Mouse (Mus musculus): Measurements from ENCODE around the gene Ppp1r9a.

Gene Ppp1r9a

DNA sequence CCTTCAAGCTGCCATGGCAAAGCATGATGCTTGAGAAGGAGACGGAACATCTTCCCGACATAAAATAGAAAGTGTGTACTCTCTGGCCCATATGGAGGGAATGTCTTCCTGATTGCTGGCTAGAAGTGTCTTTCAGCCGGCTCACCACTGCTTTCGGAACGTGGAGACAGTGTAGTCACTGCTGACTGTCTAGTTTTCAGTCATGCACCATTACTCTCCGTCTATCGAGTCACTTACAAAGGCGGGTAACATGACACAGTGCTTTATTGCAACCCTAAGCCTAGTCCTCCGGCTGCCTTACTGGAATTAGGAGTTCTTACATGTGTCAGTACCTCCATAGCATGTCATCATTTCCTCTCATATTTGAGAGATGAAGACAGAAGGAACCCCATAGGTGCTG is 236.9 kb downstream of the Ppp1r9a start:
- no peak for ATAC-seq (ENCODE audit: insufficient number of reproducible peaks, low FRiP score, low TSS enrichment)

DNA sequence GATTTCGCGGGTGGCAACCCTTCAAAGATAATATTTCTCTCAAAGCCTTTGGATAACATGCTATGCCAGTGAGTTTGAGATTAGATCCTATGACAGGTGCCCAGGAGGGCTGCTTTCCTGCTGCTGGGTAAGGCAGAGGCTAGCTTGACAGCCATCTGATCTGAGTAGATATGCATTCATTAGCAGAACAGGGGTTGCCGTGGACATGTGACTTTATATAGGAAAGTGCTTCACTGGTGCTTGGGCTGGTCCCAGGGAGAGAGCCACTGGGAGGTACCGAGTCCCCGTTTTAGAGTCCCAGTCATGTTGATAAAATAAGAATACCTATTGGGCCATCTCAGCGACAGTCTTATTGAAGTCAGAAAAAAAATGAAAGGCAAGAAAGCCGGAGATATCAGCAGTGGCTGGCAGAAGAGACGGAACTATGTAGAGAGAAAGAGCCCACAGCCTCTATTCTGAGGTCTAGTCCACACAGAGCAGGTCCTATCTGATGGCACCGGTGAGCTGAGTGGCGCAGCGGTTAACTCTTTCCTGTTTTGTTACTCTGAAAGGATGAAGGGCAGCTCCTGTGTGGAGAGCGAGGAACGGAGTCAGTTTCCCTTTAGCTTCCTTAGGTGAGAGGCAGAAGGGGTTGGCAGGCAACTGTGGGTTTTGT is 244.9 kb downstream of the Ppp1r9a start:
- no peak for ATAC-seq (ENCODE audit: insufficient number of reproducible peaks, low FRiP score, low TSS enrichment)

- ATAC-seq (ENCODE audit: insufficient number of reproducible peaks, low FRiP score, low TSS enrichment): no peak
Measured at GRCm38 (mm10) chr6:5149941-5150340, 247.2 kb downstream of the Ppp1r9a start.

DNA sequence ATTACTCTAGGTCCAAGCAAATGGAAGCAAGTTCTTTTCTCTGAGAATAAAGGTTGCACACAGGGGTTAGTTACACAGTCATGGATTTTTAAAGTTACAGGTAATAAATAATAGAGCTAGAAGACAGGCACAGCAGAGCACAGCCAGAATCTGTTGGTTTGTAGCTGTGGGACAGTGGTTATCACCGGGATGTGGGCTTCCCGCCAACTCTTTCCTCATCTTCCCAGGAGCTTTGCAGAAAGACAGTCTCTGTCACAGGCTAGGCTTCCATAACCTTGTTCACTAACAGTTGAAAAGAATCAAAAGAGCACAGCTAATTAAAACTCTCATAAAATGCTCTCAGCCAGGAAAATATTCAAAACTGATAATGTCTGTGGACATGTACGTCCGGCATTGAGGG is 248.5 kb downstream of the Ppp1r9a start:
- ATAC-seq (ENCODE audit: insufficient number of reproducible peaks, low FRiP score, low TSS enrichment): no peak

GRCm38 (mm10) chr6:5152185-5152584 is 249.5 kb downstream of the Ppp1r9a start:
- no peak for ATAC-seq (ENCODE audit: insufficient number of reproducible peaks, low FRiP score, low TSS enrichment)

- no peak for ATAC-seq (ENCODE audit: insufficient number of reproducible peaks, low FRiP score, low TSS enrichment)
Measured at GRCm38 (mm10) chr6:5154786-5155185, 252.1 kb downstream of the Ppp1r9a start.

- no peak for ATAC-seq (ENCODE audit: insufficient number of reproducible peaks, low FRiP score, low TSS enrichment)
Measured at GRCm38 (mm10) chr6:5155313-5155927, 252.7 kb downstream of the Ppp1r9a start.

GRCm38 (mm10) chr6:5156541-5157425 is 254.1 kb downstream of the Ppp1r9a start:
- ATAC-seq (ENCODE audit: insufficient number of reproducible peaks, low FRiP score, low TSS enrichment): no peak

GRCm38 (mm10) chr6:5159385-5159791 is 256.7 kb downstream of the Ppp1r9a start:
- no peak for ATAC-seq (ENCODE audit: insufficient number of reproducible peaks, low FRiP score, low TSS enrichment)

- no peak for ATAC-seq (ENCODE audit: insufficient number of reproducible peaks, low FRiP score, low TSS enrichment)
Measured at GRCm38 (mm10) chr6:5162052-5162451, 259.3 kb downstream of the Ppp1r9a start.

DNA sequence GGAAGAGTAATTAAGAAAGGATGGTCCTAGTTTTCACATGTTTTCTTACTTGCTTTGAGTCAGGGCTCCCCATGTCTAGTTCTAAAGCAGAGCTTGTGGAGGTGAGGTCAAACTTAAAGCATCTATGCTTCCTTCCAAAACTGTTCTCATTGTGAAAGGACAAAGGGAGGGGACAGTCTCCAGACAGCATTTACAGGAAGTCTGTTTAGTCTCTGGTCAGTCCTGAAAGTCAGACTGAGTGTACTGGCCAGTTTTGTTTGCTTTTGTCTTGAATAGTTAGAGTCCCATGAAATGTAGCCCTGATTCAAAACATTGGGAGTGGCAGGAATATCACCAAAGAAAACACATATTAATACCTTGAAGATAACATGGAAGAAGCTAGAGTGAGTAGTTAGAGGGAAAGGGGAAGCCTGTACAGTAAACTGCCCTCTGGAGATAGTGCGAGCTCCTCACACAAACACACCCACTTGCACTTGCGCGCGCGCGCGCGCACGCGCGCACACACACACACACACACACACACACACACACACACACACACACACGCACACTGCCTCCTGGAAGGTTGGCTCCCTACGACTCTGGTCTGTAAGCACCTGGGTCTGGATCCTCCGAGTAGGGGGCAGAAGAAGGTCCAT is 260.9 kb downstream of the Ppp1r9a start:
- no peak for ATAC-seq (ENCODE audit: insufficient number of reproducible peaks, low FRiP score, low TSS enrichment)

DNA sequence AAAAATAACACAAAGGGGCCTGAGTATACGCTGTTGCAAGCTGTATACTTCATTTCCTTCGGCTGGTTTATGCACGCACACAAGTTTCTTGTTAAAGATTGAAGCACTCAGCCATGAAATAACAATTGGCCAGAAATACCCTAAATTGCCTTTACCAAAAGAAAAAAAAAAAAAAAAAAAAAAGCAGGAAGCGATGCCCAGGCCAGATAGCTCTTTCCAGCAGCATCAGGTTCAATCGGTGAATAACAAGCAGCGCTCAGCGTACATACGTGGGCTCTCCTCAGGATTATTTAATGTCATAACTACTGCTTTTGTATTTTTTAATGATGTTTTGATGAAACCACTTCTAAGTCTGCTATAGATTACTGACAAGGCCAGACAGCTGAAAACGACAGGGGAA is 262.1 kb downstream of the Ppp1r9a start:
- no peak for ATAC-seq (ENCODE audit: insufficient number of reproducible peaks, low FRiP score, low TSS enrichment)

DNA sequence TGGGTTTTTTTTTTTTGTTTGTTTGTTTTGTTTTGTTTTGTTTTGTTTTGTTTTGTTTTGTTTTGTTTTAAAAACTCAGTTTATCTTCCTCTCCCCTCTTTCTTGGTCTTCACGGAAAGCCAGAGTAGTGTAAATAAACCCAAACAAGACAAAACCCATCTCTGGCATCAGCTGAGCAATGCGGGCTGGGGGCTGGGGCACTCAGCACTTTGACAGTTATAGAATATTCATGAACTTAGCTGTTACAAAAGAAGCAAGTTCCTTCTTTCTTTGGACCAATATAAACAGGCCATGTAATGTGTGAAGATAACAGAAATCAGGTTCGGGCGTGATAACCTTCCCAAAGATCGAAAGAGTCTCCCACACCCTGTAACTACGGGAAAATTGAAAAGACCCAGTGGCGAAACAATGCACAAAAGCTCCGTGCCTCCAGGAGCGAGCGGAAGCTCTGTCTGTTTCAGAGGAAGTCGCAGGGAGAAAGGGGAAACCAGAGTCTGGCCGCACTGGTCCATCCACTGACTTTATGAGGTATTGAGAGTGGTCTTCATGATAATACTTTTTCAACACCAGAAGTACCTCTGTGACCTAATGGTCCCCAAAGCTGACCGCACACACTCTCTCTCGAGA is 264.4 kb downstream of the Ppp1r9a start:
- no peak for ATAC-seq (ENCODE audit: insufficient number of reproducible peaks, low FRiP score, low TSS enrichment)

GRCm38 (mm10) chr6:5168158-5168557 is 265.4 kb downstream of the Ppp1r9a start:
- ATAC-seq (ENCODE audit: insufficient number of reproducible peaks, low FRiP score, low TSS enrichment): no peak

DNA sequence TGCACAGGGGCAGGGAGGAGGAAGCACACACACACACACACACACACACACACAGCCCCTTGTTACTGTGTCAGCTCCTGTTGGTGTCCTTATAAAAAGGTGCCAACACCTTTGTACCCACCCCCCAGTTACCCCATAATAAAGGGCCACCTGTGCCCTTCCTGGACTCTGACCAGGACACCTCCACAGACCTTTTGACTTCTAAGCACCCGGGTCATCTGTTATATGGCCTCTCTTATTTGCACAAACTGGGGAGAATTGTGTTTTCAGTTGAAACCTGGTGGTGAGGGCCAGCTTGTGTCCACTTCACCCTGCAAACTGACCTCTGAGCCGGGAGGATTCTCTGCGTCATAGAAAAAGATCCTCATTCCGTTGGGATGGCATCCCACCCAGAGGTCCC is 268.7 kb downstream of the Ppp1r9a start:
- ATAC-seq (ENCODE audit: insufficient number of reproducible peaks, low FRiP score, low TSS enrichment): no peak

GRCm38 (mm10) chr6:5172571-5172970 is 269.9 kb downstream of the Ppp1r9a start:
- ATAC-seq (ENCODE audit: insufficient number of reproducible peaks, low FRiP score, low TSS enrichment): no peak

- ATAC-seq (ENCODE audit: insufficient number of reproducible peaks, low FRiP score, low TSS enrichment): no peak
Measured at GRCm38 (mm10) chr6:5174179-5174812, 271.6 kb downstream of the Ppp1r9a start.

DNA sequence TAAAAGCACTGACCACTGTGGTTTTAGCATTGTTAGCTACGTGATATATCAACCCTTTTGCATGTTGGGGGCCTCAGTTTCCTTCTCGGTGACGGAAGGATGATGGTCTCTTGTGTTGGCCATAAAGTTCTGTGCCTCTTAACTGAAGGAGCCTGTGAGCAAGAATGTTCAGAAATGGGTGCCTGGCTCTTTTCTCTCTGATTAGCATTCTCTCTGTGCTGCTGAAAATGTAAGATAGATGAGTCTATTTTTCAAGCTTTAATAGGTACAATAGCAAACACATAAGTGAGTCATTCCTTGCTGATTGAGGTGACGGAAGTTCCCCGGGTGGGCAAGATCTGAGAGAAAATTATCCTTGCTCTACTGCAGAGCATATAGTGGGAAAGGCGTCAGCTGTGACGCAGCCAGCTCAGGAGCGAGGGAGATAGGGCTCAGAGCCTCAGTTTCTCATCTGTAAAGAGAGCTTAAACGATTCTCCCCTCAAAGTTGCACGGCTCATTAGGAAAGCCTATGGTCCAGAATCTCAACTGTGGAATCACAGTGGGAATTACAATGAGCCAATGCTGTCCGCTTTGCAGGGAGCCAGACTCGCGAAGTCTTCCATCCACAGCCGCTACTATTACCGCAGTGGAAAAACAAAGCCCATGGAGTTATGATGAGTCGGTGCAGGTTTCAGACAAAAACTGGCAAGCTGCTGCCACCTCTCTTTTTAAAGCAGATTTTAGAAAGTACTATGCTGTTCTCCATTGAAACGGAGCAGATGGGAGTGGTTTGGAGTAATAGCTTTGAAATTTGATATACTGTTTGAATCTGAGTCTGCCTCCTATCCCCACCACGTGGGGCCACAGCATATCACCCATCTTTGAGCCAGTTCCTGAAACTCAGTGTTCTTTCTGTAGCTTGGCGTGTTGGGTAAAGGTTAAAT is 275.5 kb downstream of the Ppp1r9a start:
- ATAC-seq (ENCODE audit: insufficient number of reproducible peaks, low FRiP score, low TSS enrichment): no peak

- ATAC-seq (ENCODE audit: insufficient number of reproducible peaks, low FRiP score, low TSS enrichment): no peak
Measured at GRCm38 (mm10) chr6:5179189-5179588, 276.5 kb downstream of the Ppp1r9a start.
